Mouse (Mus musculus) midbrain, embryonic 12.5 days (tissue): ENCODE measurements around the gene Pcsk7. TPM values are rescaled to one million over a fixed set of nuclear protein-coding genes. Genes with fewer than 3 reads are reported as not detected.

ENCODE experiments used
- ATAC-seq: fragments of 200-750 bp; cut with Nextera tagmentation; 2 replicates; pipeline ENCODE4 v1.8.0; 2017; ENCODE audit warnings: low read depth, moderate TSS enrichment, moderate library complexity; ENCODE audit not compliant: low FRiP score
- H3K27ac ChIP-seq: fragments of 300-500 bp; sonication (generic); replicated peaks from 2 replicates; pipeline ENCODE4 v1.5.1; 2016; ENCODE audit warnings: mild to moderate bottlenecking
- H3K27me3 ChIP-seq: fragments of 300-500 bp; sonication (generic); 2 replicates; pipeline ENCODE4 v1.6.1; 2016; ENCODE audit warnings: mild to moderate bottlenecking
- H3K36me3 ChIP-seq: fragments of 300-500 bp; sonication (generic); 2 replicates; pipeline ENCODE4 v1.6.1; 2016
- H3K4me1 ChIP-seq: fragments of 300-500 bp; sonication (generic); 2 replicates; pipeline ENCODE4 v1.6.1; 2016
- H3K4me2 ChIP-seq: fragments of 300-500 bp; sonication (generic); replicated peaks from 2 replicates; pipeline ENCODE4 v1.6.1; 2016; ENCODE audit warnings: mild to moderate bottlenecking, moderate library complexity
- H3K4me3 ChIP-seq: fragments of 300-500 bp; sonication (generic); 2 replicates; pipeline ENCODE4 v1.5.1; 2016; ENCODE audit warnings: mild to moderate bottlenecking
- H3K9ac ChIP-seq: fragments of 300-500 bp; sonication (generic); replicated peaks from 2 replicates; pipeline ENCODE4 v1.6.1; 2016; ENCODE audit warnings: mild to moderate bottlenecking, moderate library complexity
- H3K9me3 ChIP-seq: fragments of 300-500 bp; sonication (generic); 2 replicates; pipeline ENCODE4 v1.6.1; 2016; ENCODE audit warnings: mild to moderate bottlenecking
- WGBS: fragments of 180-500 bp; shearing (Covaris S2); methylation state at CpG from one replicate; pipeline ENCODE4 v1.1.7; 2016; 5-methylcytosine and 5-hydroxymethylcytosine counted together
- polyA plus RNA-seq: library from polyadenylated mRNA; unstranded; fragments of >200 nt; fragmentation: Nextera tagmentation; extraction: Ambion mirVana; gene quantifications from 2 replicates; pipeline ENCODE4 v1.2.1, GENCODE M21; 2016

Gene Pcsk7
- polyA plus RNA-seq, 1 experiment from 2014 or later: 23.1 TPM

DNA sequence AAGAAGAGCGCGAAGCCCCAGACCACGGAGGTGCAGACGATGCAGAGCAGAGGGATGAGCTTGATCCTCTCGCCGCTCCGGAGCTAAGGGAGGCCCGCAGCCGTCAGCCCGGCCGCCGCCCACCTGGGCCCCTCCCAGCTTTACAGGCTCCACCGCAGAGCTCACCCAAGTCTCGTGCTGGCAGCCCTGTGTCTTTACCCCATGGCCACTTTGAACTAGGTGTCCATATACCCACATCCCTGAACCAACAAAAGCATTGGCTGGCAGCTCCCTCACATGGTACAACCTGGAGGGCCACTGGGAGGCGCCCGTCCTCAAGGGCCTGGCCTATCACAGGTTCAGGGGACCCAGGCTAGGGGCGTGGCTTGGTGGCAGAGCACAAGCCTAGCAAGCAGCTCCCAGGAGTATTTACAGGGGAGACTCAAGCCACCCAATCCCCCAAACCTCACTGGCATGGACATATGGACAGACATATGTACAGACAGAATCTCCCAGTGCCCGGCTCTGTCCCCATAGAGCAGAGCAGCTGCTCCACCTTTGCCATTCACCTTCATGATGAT is 35.1 kb downstream of the Pcsk7 start:
- H3K36me3 ChIP-seq: peaks cover 72% of the 10 kb centered on the region
- 57% methylated on average over 18 of the region's 18 CpGs for WGBS
- no peak overlapping the region for H3K27ac ChIP-seq
- ATAC-seq: 0 out of 2 replicates have a peak, but pooled peaks have one; percentile 44
- H3K4me1 ChIP-seq: no peaks in the 10 kb centered on the region
- H3K9ac ChIP-seq: no peak overlapping the region
- H3K4me3 ChIP-seq: no peak overlapping the region
- H3K9me3 ChIP-seq: no peaks in the 10 kb centered on the region
- H3K4me2 ChIP-seq: no peak overlapping the region
- H3K27me3 ChIP-seq: peaks cover 2% of the 10 kb centered on the region; the same call in 1 of the 2 replicates

DNA sequence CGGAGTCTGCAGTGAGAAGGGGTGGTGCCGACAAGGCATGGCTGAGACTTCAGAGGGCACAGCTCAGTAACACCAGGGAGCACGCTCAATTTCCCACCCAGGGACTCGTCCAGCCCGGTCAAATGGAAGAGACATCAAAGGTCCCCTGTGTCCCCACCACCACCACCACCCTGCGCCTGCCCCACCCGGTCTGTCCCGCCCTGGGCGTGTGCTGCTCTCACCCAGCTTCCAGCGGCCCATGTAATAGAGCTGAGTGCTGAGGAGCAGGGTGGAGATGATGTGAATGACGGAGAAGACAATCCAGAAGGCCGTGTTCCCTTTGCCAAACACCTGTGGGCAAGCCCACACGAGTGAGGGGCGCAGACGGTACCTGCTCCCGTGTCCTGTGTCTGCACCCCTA is 36.2 kb downstream of the Pcsk7 start:
- no peak overlapping the region for H3K9ac ChIP-seq
- H3K27me3 ChIP-seq: no peaks in the 10 kb centered on the region
- no peak overlapping the region for H3K4me3 ChIP-seq
- WGBS: 93% methylated on average over 16 of the region's 16 CpGs
- H3K9me3 ChIP-seq: no peaks in the 10 kb centered on the region
- no peak for ATAC-seq
- no peak overlapping the region for H3K27ac ChIP-seq
- no peak overlapping the region for H3K4me2 ChIP-seq
- H3K4me1 ChIP-seq: no peaks in the 10 kb centered on the region
- peaks cover 81% of the 10 kb centered on the region for H3K36me3 ChIP-seq

DNA sequence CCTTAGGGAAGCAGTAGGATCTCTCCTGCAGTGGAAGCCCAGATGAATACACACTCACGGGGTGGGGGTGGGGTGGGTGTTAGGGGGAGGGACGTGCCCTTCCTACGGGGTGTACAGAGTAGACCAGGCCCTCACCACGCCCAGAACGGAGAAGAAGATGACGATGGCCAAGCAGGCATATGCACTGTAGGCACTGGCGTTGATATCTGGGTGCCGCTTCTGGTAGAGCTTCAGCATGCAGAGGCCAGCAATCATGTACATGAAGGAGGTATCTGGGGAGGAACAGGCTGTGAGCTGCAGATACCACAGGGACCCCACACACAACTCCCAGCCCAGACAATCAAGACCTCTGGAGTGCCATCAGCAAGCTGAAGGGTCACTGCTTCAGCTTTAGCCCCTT is 36.6 kb downstream of the Pcsk7 start:
- WGBS: 92% methylated on average over 8 of the region's 8 CpGs
- Histone ChIP-seq H3K4me1 (no peaks in the 10 kb centered on the region), H3K36me3 (peaks cover 85% of the 10 kb centered on the region), H3K9ac (no peak overlapping the region), H3K4me2 (no peak overlapping the region), H3K9me3 (no peaks in the 10 kb centered on the region), H3K27ac (no peak overlapping the region), H3K27me3 (no peaks in the 10 kb centered on the region), H3K4me3 (no peak overlapping the region)
- no peak for ATAC-seq

DNA sequence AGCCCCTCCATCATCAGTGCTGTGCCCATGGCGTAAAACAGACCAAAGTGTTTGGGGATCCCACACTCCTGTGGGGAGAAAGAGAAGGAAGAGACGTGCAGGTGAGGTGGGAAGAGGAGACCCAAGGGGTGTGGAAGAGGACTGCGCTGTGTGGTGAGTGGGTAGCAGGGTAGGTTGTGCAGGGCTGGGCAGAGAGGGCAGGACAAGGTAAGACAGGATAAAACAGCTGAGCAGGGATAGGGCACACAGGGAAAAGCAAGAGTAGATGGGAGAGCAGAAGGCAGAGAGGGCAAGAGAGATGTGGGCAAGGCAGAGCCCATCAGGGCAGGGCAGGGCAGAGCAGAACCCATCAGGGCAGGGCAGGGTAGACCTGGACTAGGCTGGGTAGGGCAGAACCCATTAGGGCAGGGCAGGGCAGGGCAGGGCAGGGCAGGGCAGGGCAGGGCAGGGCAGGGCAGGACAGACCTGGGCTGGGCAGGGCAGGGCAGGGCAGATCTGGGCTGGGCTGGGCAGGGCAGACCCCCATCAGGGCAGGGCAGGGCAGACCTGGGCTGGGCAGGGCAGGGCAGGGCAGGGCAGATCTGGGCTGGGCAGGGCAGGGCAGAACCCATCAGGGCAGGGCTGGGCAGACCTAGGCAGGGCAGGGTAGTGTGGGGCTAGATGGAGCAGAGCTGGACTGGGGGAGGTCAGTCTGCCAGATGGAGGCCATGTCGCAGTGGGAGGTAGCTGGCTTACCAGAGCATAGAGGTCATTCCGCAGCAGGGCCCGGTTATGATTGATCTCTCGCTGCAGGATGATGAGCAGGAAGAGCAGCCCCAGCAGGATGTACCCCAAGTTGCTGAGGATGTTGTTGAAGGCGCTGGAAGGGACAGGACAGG is 37.6 kb downstream of the Pcsk7 start:
- Histone ChIP-seq H3K4me1 (no peaks in the 10 kb centered on the region), H3K4me3 (no peak overlapping the region), H3K27me3 (no peaks in the 10 kb centered on the region), H3K27ac (no peak overlapping the region), H3K36me3 (peaks cover 83% of the 10 kb centered on the region), H3K9me3 (no peaks in the 10 kb centered on the region), H3K4me2 (no peak overlapping the region), H3K9ac (no peak overlapping the region)
- WGBS: 93% methylated on average over 8 of the region's 8 CpGs
- ATAC-seq: no peak

DNA sequence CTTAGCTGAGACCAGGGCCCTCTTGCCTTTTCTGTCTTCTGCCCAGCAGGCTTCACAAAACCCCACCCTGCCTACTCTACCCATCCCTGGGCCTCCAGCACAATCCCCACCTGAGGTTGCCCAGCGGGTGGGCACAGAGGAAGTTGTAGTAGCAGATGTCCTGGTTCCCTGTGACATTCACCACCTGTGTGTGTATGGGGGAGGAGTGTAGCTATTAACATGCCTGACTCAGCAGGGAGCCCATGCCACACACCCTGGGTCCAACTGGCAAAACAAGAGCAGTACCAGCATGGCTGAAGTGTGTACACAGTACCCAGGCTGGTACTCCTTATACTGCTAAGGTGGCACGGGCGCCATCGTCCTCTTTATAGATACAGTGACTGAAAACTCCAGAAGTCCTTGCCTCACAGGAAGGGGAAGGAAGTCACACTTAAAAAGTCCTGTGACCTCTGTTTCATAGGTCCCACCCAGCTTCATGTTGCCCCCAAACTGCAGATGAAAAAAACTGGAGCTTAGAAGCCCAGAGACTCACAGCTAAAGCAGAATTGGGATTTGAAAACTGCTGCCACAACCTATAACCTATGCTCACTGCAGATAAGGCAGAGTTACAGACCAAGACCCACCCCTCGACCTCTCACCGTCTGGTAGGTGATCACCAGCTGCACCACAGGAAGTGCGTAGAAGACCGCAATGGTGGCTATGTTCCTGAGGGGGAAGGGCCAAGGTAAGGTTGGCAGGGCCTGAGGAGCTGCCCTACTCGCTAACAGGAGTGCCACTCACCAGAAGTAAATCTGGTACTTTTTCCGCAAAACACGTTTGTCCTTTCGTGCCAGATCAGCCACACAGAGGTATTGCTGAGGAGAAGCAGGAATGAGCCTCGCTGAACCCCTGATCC is 38.5 kb downstream of the Pcsk7 start:
- Histone ChIP-seq H3K4me3 (no peak overlapping the region), H3K4me1 (no peaks in the 10 kb centered on the region), H3K27me3 (no peaks in the 10 kb centered on the region), H3K36me3 (peaks cover 83% of the 10 kb centered on the region), H3K9me3 (no peaks in the 10 kb centered on the region), H3K4me2 (no peak overlapping the region), H3K27ac (no peak overlapping the region), H3K9ac (no peak overlapping the region)
- 89% methylated on average over 13 of the region's 13 CpGs for WGBS
- ATAC-seq: no peak

DNA sequence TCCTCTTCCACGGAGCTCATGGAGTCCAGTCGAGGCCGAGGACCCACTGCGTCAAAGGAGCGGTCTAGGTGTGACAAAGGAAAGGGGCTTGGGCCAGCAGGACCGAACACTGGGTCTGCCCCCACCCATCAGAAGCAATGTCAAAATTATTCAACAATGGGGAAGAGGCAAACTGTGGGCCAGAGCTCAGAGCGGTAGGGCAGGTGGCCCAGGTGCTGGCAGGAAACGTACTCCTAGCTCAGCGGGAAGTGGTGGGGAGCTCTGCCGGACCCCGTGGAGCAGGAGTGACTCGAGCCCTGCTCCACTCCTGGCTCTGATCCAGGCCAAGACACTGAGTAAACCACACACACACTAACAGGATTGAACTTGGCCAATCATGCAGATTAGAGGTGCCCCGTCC is 39.4 kb downstream of the Pcsk7 start:
- WGBS: 92% methylated on average over 13 of the region's 13 CpGs
- no peak overlapping the region for H3K27ac ChIP-seq
- H3K4me1 ChIP-seq: no peaks in the 10 kb centered on the region
- no peak overlapping the region for H3K9ac ChIP-seq
- no peak overlapping the region for H3K4me2 ChIP-seq
- peaks cover 91% of the 10 kb centered on the region for H3K36me3 ChIP-seq
- H3K27me3 ChIP-seq: no peaks in the 10 kb centered on the region
- H3K9me3 ChIP-seq: no peaks in the 10 kb centered on the region
- H3K4me3 ChIP-seq: no peak overlapping the region
- ATAC-seq: no peak

DNA sequence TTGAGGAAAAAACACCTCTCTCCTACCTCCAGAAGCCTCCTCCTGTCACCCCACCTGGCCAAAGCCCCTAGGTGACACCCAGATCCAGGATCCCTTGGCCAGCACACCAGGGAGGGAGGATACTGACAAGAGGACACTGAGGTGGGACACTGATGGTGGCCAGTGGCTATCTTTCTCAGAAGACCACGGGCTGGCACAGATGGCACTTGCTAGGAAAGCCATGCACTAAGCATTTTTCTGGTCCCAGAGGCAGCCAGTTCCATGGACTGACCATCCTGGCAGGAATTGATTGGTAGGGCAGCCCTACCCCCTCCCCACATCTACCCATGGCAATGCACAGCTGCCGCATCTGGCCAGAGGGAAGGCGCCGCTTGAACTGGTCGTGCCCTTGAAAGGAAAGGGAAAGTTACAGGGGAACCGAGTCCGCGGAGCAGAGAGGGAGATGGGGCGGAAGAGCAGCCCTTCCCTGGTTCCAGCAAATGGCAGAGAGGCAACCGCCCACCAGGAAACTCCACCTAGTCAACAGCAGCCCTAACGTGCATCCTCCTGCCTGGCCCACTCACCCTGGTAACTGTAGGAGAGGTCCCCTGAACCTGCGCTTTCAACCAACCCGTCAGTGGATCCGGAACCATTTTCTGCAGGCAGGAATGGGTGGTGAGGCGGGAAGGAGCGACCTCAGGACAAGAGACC is 40.0 kb downstream of the Pcsk7 start:
- no peaks in the 10 kb centered on the region for H3K9me3 ChIP-seq
- ATAC-seq: no peak
- no peak overlapping the region for H3K27ac ChIP-seq
- H3K36me3 ChIP-seq: peaks cover 90% of the 10 kb centered on the region
- no peak overlapping the region for H3K4me2 ChIP-seq
- H3K27me3 ChIP-seq: no peaks in the 10 kb centered on the region
- H3K4me3 ChIP-seq: no peak overlapping the region
- no peak overlapping the region for H3K9ac ChIP-seq
- no peaks in the 10 kb centered on the region for H3K4me1 ChIP-seq
- WGBS: 89% methylated on average over 16 of the region's 16 CpGs

DNA sequence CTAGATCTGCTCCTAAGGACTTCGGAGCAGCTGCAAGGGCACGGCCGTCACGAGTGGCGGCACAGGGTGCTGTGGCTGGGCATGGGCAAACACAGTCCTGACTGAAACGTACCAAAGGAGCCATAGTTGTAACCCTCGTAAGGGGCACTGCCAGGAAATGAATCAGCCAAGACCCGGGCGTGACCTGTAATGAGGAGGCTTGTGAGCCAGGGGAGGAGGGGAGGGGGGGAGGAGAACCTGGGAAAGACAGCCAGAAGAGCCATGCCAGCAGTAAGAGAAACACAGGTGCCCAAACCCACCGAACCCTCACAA is 40.5 kb downstream of the Pcsk7 start:
- H3K9me3 ChIP-seq: no peaks in the 10 kb centered on the region
- H3K4me3 ChIP-seq: no peak overlapping the region
- ATAC-seq: no peak
- H3K27ac ChIP-seq: no peak overlapping the region
- no peak overlapping the region for H3K9ac ChIP-seq
- no peaks in the 10 kb centered on the region for H3K27me3 ChIP-seq
- no peak overlapping the region for H3K4me2 ChIP-seq
- no peaks in the 10 kb centered on the region for H3K4me1 ChIP-seq
- H3K36me3 ChIP-seq: peaks cover 89% of the 10 kb centered on the region
- 84% methylated on average over 10 of the region's 10 CpGs for WGBS

DNA sequence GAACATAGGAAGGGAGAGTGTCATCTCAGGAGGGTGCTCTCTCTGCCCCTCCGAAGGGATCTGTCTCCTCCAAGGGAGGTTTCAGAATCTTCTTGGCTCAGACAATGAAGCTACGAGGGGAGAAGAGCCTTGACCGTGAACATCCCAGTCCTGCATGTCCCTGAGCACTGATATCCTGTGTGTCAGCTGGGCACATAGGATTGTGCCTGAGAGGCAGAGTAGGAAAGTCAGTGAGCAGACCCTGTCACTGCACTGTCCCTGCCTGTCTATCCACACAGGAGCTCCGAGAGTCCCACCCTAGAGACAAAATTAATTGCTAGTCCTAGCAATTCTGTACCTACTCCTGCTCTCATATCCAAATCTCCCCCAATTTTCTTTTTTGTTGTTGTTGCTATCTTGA is 45.8 kb downstream of the Pcsk7 start:
- Histone ChIP-seq H3K27ac (no peak overlapping the region), H3K4me1 (peaks cover 31% of the 10 kb centered on the region), H3K9me3 (no peaks in the 10 kb centered on the region), H3K36me3 (peaks cover 43% of the 10 kb centered on the region), H3K27me3 (no peaks in the 10 kb centered on the region), H3K9ac (no peak overlapping the region), H3K4me3 (no peak overlapping the region), H3K4me2 (no peak overlapping the region)
- 98% methylated on average over 4 of the region's 4 CpGs for WGBS
- ATAC-seq: no peak

DNA sequence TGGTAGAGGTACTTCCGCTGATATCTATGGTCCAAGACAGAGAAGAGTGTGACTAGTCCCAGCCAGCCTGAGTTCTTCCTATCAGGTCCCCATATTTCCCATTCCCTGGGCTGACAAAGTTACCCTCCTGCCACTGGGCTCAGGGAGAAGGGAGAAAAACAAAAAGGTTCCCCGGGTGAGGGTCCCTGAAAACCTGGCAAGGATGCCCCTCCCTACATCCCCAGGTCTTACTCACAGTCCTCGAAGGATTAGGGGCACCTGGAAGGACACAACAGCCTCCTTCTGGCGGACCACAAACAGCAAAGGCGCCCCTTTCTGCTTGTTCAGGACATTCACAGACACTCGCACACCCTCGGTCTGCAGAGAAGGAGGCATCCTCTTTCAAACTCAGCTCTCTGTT is 46.6 kb downstream of the Pcsk7 start:
- Histone ChIP-seq H3K9me3 (no peaks in the 10 kb centered on the region), H3K9ac (no peak overlapping the region; the same call in 1 of the 2 replicates), H3K4me3 (no peak overlapping the region), H3K4me1 (peaks cover 31% of the 10 kb centered on the region), H3K36me3 (peaks cover 36% of the 10 kb centered on the region), H3K27me3 (no peaks in the 10 kb centered on the region), H3K4me2 (no peak overlapping the region), H3K27ac (no peak overlapping the region)
- 71% methylated on average over 7 of the region's 7 CpGs for WGBS
- no peak for ATAC-seq

DNA sequence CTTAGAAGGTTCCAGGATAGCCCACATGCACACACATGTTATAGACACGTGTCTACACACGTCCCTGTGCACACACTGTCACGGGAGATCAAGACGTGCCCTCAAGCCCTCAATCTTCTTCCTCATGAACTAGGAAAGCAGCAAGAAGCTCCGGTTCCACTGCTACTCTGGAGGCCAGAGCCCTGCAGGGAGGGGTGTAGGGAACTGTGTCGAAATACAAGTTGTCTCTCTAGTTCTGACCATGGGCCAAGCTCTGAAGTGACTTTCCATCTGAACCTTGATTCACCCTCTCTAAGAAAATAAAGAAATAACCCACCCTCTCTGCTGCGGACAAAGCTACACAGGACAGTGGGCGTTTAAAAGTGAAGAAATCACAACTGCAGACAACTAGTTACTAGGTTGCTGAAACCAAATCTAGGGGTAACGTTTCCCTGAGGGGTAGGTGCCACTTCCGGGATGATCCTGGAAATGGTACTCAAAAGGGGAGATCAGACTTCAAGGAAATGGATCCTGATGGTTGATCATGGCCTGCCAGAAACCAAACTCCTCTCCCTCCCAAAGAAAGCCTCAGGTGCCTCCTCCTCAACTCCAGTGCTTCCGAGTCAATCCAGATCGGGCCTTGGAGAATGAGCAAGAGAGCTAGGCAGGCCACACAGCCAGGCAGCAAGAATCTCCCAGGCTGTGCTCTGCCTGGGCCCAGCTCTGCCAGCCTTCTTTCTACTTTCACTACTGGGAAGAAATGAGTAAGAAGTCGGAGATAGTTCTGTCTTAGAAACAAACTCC is 47.4 kb downstream of the Pcsk7 start:
- Histone ChIP-seq H3K27ac (no peak overlapping the region), H3K27me3 (no peaks in the 10 kb centered on the region), H3K4me2 (peak overlapping the region; percentile 97), H3K4me3 (peak overlapping the region; percentile 90), H3K9me3 (no peaks in the 10 kb centered on the region), H3K4me1 (peaks cover 31% of the 10 kb centered on the region), H3K36me3 (peaks cover 30% of the 10 kb centered on the region), H3K9ac (peak overlapping the region; percentile 87)
- WGBS: 65% methylated on average over 13 of the region's 13 CpGs
- ATAC-seq: no peak
